Mouse (Mus musculus) embryonic fibroblast, embryonic 13.5 days (primary cell): ENCODE results near the gene Wdr5b.

Experiments
- CTCF ChIP-seq: IDR thresholded peaks from 2 replicates; pipeline ENCODE4 v1.5.1; 2011; ENCODE audit warnings: mild to moderate bottlenecking, control low read depth, low read length, moderate library complexity, borderline replicate concordance; ENCODE audit not compliant: insufficient read depth
- POLR2A ChIP-seq: IDR thresholded peaks from 2 replicates; pipeline ENCODE4 v1.6.1; 2011; ENCODE audit warnings: low read depth, mild to moderate bottlenecking, control low read depth, low read length, moderate library complexity

GRCm38 (mm10) chr16:36016335-36016734, 24.7 kb upstream of the Wdr5b start:
- TF ChIP-seq POLR2A: no peak
- TF ChIP-seq CTCF: no peak
